Mouse (Mus musculus): Measurements from ENCODE around the gene Smap1. TPM values are rescaled to one million over a fixed set of nuclear protein-coding genes. Genes with fewer than 3 reads are reported as not detected.

Smap1 gene
- total RNA-seq, 2 experiments from 2014 or later, result 80.0 to 84.1 TPM

DNA sequence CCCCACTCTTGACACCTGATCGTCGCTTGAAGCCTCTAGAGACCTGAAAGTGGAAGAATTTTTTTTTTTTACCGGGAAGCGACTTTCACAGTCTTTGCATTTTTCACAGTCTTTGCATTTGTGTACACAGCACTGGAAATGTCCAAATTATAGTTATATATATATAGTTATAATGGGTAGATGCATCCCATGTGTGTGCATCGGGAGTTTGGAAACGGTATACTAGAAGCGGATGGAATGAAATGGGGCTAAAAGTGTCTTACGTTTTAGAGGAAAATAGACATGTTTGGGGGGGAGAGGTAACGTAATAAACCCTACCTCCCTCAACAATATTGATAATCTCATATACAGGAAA lies 390 bp upstream of the Smap1 start:
- no peak for DNase-seq (ENCODE audit: low spot score in 2 of 2)

DNA sequence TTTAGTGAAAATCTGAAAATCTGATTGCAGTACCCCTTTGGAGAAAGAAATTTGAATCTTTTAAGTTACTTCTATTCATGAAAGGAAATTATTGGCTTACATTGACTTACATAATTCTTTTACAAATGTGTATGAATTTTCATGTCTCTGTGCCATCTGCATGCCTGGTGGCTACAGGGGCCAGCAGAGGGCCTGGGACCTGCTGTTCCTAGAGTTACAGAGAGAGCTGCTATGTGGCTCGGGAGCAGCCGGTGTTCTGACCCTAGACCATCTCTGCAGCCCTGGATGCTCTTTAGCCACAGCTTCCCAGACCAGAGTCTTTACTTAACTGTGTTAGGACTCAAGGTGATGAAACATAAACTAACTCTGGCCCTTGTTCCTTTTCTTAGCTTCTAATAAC lies 1.8 kb downstream of the Smap1 start:
- DNase-seq (ENCODE audit: low spot score in 2 of 2), result no peak

GRCm38 (mm10) chr1:23919086-23919485 lies 3.0 kb downstream of the Smap1 start:
- DNase-seq (ENCODE audit: low spot score in 2 of 2), result no peak

GRCm38 (mm10) chr1:23915483-23915882 lies 6.6 kb downstream of the Smap1 start:
- DNase-seq (ENCODE audit: low spot score in 2 of 2), result no peak

DNA sequence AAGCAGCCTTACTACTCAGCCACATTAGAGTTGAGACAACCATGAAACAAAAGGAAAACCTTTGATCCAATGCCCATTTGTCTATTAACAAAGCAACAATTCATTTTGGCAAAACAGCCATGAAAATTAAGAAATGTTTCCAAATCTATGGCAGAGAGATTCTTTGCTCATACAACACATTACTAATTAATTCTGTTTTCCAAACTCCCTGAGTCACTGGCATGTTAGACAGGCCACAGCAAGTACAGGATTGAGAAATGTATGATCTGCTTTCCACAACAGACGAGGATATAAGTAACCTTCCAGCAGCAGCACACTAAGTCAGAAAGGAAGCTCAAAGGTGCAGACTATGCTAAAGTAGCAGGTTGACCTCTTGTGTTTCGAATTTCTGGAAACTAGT lies 9.1 kb downstream of the Smap1 start:
- no peak for DNase-seq (ENCODE audit: low spot score in 2 of 2)

GRCm38 (mm10) chr1:23906082-23906481 lies 16.0 kb downstream of the Smap1 start:
- no peak for DNase-seq (ENCODE audit: low spot score in 2 of 2)

GRCm38 (mm10) chr1:23903340-23903739 lies 18.8 kb downstream of the Smap1 start:
- DNase-seq (ENCODE audit: low spot score in 2 of 2), result no peak

DNA sequence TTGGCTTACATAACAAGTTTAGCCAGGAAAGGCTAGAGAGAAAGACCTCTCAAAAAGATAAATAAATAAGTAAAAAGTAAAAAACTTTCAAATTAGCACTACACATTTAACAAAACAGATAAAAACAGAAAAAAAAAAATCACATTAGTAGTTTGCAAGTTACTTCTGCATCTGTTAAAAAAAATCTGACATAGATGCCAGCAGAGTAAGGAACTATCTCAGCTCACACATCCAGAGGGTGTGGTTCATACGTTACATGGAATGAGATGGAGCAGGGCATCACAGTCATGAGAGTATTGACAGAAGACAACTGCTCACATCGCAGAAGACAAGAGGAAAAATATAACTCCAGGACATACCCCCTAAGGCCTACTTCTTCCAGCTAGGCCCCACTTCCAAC lies 19.4 kb downstream of the Smap1 start:
- DNase-seq (ENCODE audit: low spot score in 2 of 2), result no peak

- no peak for DNase-seq (ENCODE audit: low spot score in 2 of 2)
Measured at GRCm38 (mm10) chr1:23899647-23900020, 22.5 kb downstream of the Smap1 start.

DNA sequence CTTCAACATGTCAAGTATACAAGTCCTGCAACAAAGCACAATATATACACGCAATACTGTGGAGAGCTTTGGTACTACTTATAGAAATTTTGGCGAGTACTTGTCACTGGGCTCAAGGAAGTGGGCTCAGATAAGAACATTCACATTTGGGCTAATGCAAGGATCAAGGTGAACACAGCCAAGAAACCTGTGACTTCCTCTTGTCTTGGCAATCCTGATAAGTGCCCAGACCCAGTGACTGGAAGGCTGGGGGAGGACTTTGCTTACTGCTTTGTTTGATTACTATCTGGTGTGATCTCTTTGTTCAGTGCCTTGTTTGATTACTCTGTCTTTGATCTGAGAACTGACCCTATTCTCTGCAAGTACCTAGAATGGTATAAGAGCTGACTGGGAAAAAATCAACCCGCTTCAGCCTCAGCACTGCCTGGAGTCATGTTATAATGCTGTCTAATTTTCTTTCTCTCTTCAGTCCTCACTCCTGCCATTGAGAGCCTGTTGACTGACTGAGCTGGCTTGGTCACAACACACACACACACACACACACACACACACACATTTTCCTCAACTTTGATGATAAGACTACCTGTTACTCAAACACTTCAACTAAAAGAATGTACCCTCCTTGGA lies 23.0 kb downstream of the Smap1 start:
- DNase-seq (ENCODE audit: low spot score in 2 of 2), result no peak

DNA sequence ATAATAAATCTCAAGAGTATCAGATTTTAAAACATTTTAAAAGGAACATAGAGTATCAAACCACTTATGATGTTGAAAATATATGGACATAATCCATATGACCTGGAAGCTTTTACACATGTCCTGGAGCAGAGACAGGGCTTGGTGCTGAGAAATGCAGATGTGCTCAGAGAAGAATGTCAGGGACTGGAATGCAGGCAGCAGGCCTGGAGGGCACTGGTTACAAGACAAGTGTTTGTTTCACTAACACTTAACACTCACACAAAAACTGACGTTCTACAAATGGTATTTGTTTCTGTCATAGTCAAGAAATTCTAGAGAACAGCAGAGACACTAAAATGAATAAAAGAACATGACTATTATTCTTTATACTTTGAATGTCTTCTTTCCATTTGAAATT lies 30.0 kb downstream of the Smap1 start:
- no peak for DNase-seq (ENCODE audit: low spot score in 2 of 2)

GRCm38 (mm10) chr1:23884914-23885313 lies 37.2 kb downstream of the Smap1 start:
- no peak for DNase-seq (ENCODE audit: low spot score in 2 of 2)

- DNase-seq (ENCODE audit: low spot score in 2 of 2), result no peak
Measured at GRCm38 (mm10) chr1:23884087-23884668, 37.9 kb downstream of the Smap1 start.

DNA sequence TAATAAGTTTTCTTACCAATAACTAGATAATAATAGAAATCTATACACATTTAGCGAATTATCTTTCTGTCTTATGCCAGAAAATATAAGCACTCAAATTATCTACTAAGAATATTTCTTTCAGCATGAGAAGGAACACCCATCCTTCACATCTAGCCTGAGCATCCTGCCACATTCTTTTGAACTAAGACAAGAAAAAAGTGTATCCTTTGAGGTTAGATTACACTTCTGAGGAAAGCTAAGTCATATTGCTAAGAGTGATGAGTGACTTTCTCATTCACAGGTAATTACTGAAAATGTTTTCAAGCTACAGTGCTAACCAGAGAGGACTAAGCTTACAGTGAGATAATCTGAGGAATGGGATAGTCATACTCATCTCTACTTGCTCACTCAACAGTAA lies 39.4 kb downstream of the Smap1 start:
- no peak for DNase-seq (ENCODE audit: low spot score in 2 of 2)

GRCm38 (mm10) chr1:23872194-23872593 lies 49.9 kb downstream of the Smap1 start:
- no peak for DNase-seq (ENCODE audit: low spot score in 2 of 2)

DNA sequence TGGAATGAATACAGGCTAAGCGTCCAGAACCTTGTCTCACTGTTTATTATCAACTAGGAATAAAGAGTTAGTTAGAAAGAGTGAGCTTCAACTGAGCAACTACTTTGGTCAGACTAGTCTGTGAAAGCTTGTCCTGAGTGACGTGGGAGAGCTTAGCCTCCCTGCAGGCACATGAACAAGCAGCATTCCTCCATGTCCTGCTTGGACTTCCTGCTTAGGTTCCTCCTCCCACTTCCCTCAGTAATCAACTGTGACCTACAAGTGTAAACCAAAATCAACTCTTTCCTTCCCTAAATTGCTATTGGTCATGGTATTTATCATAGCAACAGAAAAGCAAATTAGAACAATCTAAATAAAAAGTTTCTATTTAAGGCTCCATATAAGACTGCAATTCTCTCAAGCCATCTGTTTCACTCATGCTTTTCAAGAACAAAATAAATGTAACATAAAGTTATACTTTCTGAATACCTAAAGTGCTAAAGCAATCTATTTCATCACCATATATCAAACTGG lies 54.7 kb downstream of the Smap1 start:
- DNase-seq (ENCODE audit: low spot score in 2 of 2), result no peak

- DNase-seq (ENCODE audit: low spot score in 2 of 2), result no peak
Measured at GRCm38 (mm10) chr1:23865566-23865965, 56.6 kb downstream of the Smap1 start.

GRCm38 (mm10) chr1:23860944-23861343 lies 61.2 kb downstream of the Smap1 start:
- no peak for DNase-seq (ENCODE audit: low spot score in 2 of 2)

- DNase-seq (ENCODE audit: low spot score in 2 of 2), result no peak
Measured at GRCm38 (mm10) chr1:23855623-23856022, 66.5 kb downstream of the Smap1 start.

GRCm38 (mm10) chr1:23846044-23846680 lies 76.0 kb downstream of the Smap1 start:
- no peak for DNase-seq (ENCODE audit: low spot score in 2 of 2)

GRCm38 (mm10) chr1:23845007-23845406 lies 77.1 kb downstream of the Smap1 start:
- no peak for DNase-seq (ENCODE audit: low spot score in 2 of 2)

DNA sequence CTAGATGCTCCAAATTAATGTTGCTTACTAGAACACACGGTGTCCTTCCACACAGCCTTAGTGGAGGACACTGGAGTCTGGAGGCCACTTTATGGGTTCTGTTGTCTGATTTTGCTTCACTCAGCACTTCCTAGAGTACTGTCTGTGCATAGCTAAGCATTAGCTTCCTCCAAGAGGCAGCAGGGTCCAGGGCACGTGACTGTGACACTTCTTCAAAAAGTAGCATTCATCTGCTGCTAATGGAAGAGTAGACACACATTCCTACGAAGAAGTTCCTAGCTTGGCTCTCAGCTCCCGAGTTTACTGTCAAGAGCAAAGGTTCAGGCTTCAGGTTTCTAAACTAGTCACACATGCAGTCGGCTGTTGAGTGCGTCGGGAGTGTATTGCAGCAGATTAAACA lies 78.3 kb downstream of the Smap1 start:
- no peak for DNase-seq (ENCODE audit: low spot score in 2 of 2)

- no peak for DNase-seq (ENCODE audit: low spot score in 2 of 2)
Measured at GRCm38 (mm10) chr1:23842629-23843028, 79.5 kb downstream of the Smap1 start.

Measured in adrenal gland, postnatal 4 days (tissue).